8 mouse cellular contexts compared by ENCODE assay signal in the genomic region with DNA sequence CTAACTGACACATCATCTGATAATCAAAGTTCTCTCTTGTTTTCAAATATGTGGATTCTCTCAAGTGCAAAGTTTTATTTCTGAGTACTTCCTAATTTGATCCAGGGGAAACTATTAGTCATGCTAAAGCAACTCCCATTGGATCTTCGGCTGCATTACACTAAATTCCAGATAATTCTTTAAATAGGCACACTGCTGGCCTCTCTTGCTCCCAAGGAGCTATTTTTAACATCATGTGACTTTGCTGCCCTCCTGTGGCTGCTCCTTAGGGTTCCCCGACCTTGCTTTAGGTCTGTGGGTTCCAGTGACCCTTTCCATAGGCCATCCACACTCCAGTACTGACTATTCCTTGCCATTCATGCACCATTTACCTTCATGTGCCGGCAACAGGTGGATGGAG.
A peak's percentile ranks its signal among the peaks of the same experiment; 100 is the strongest.
DNase-seq lines count a peak whose midpoint lies in the region; TF ChIP-seq lines count a peak whose summit lies in the region.
"Had no signal": no experiment of that assay in that cellular context is flagged by ENCODE, and none has a peak within 500 bp of the region (broad histone marks: within the 10 kb centered on the region; RNA-seq: fewer than 3 reads in every experiment).

No protein-coding gene starts in this region.

- DNase-seq in testis, postnatal 10 days (ENCODE audit: low spot score): peak; percentile 58
- DNase-seq in testis, postnatal 14 days (ENCODE audit: low spot score): no peak
- DNase-seq in embryo, embryonic 10 days (ENCODE audit: low spot score): peak; percentile 89
- peak; percentile 60 to 65 for DNase-seq in heart, postnatal 36 days
- peak; percentile 54 for DNase-seq in lung, adult 2 months
- DNase-seq in urinary bladder, postnatal 4 days (ENCODE audit: low spot score in 2 of 2): peak; percentile 23 to 62
- no peak for DNase-seq in layer of hippocampus, adult 18-20 months (ENCODE audit: low spot score in 2 of 2)

- intact Hi-C loops in heart, postnatal 36 days (cut with DNase I): loop anchor here (2.0 to 10.0 kb wide), 9 partner anchors 81 to 1217 kb away; a partner anchor contains a TSS

- no peak for TF ChIP-seq POLR2A in lung, adult 2 months (IDR thresholded peaks at IDR 0.05; ENCODE audit: borderline replicate concordance, extremely low read depth, low read depth, low read length)

- peak; percentile 56 for TF ChIP-seq CTCF in lung, adult 2 months (IDR thresholded peaks at IDR 0.05; ENCODE audit: insufficient read depth, low read length)

- H3K4me3 ChIP-seq in lung, adult 2 months (replicated peaks; ENCODE audit: extremely low read depth, low read depth, low read length): no peak overlapping the region
- H3K4me3 ChIP-seq: megakaryocyte, embryonic 14.5 days had no signal

- peaks cover 3% of the 10 kb centered on the region for H3K4me1 ChIP-seq in lung, adult 2 months (ENCODE audit: control insufficient read depth, insufficient read depth, low read length)

- 37% methylated on average over 3 of the region's 3 CpGs for WGBS in lung, adult 2 months

Comparison
In these comparisons a context has a peak if more than half of its experiments do, and no peak if none do; other contexts are left out.
1. DNase-seq: peak in testis, postnatal 10 days (single experiment), embryo, embryonic 10 days (single experiment), heart, postnatal 36 days (2 of 2), lung, adult 2 months (single experiment) and urinary bladder, postnatal 4 days (2 of 2); none in testis, postnatal 14 days (single experiment) and layer of hippocampus, adult 18-20 months (0 of 2).